Mouse (Mus musculus): ENCODE results near the gene Tmem207. TPM values are rescaled to one million over a fixed set of nuclear protein-coding genes. Genes with fewer than 3 reads are reported as not detected.
"Not testable (repeated sequence)": the region's sequence is repeated elsewhere in the genome, so short reads cannot be mapped to it uniquely, and the experiment has no call there.

Tmem207 gene
- polyA plus RNA-seq, 1 experiment from 2014 or later: not detected

- Histone ChIP-seq H3K27ac (replicated peaks) (peak overlapping the region; percentile 55), H3K27me3 (no peaks in the 10 kb centered on the region), H3K36me3 (no peaks in the 10 kb centered on the region), H3K4me3 (no peak overlapping the region), H3K4me1 (peaks cover 18% of the 10 kb centered on the region), H3K9me3 (no peaks in the 10 kb centered on the region), H3K4me2 (replicated peaks) (peak overlapping the region; percentile 11), H3K9ac (replicated peaks) (no peak overlapping the region)
- WGBS: 22% methylated on average over 10 of the region's 10 CpGs
- ATAC-seq (replicated peaks): peak; percentile 98
These were observed 1.5 kb upstream of the Tmem207 start for GRCm38 (mm10) chr16:26527931-26528666.

DNA sequence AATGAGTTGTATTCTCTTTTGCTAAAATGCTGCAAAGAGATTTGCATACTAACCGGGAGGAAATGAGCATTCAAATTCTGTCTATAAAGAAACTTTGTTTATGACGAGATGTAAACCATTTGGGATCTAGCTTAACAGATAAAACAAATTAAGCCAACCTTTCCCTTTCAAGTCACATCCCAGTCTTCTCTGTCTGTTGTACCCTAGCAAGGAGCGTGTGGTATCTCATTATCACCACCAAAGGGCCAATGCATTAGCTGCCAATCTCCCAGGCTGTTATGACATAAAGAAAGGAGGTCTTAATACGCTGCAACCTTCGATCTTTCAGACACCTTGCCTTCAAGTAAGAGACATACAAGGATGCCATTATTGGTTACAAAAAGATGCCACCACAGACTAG, 737 bp downstream of the Tmem207 start:
- no peaks in the 10 kb centered on the region for H3K9me3 ChIP-seq
- peaks cover 18% of the 10 kb centered on the region for H3K4me1 ChIP-seq
- WGBS: 47% methylated on average over 5 of the region's 5 CpGs
- H3K4me3 ChIP-seq: no peak overlapping the region
- 0 out of 2 replicates have a peak overlapping the region, but pooled peaks have one; percentile 1 for H3K27ac ChIP-seq (replicated peaks)
- H3K36me3 ChIP-seq: no peaks in the 10 kb centered on the region
- no peak overlapping the region for H3K9ac ChIP-seq (replicated peaks)
- H3K27me3 ChIP-seq: no peaks in the 10 kb centered on the region
- no peak for ATAC-seq (replicated peaks)
- no peak overlapping the region for H3K4me2 ChIP-seq (replicated peaks)

GRCm38 (mm10) chr16:26519596-26519995, 7.0 kb downstream of the Tmem207 start:
- no peak for ATAC-seq (replicated peaks)
- no peaks in the 10 kb centered on the region for H3K9me3 ChIP-seq
- H3K27ac ChIP-seq (replicated peaks): no peak overlapping the region
- no peak overlapping the region for H3K4me2 ChIP-seq (replicated peaks)
- H3K36me3 ChIP-seq: no peaks in the 10 kb centered on the region
- WGBS: 63% methylated on average over 2 of the region's 2 CpGs
- H3K27me3 ChIP-seq: no peaks in the 10 kb centered on the region
- H3K4me3 ChIP-seq: no peak overlapping the region
- no peak overlapping the region for H3K9ac ChIP-seq (replicated peaks)
- H3K4me1 ChIP-seq: no peaks in the 10 kb centered on the region

GRCm38 (mm10) chr16:26504961-26505360, 21.6 kb downstream of the Tmem207 start:
- WGBS: 90% methylated on average over 4 of the region's 4 CpGs
- Histone ChIP-seq H3K4me3 (no peak overlapping the region), H3K36me3 (no peaks in the 10 kb centered on the region), H3K27me3 (no peaks in the 10 kb centered on the region), H3K4me2 (replicated peaks) (no peak overlapping the region), H3K9ac (replicated peaks) (no peak overlapping the region), H3K27ac (replicated peaks) (no peak overlapping the region), H3K9me3 (no peaks in the 10 kb centered on the region), H3K4me1 (no peaks in the 10 kb centered on the region)
- no peak for ATAC-seq (replicated peaks)

GRCm38 (mm10) chr16:26500738-26501137, 25.8 kb downstream of the Tmem207 start:
- no peaks in the 10 kb centered on the region for H3K27me3 ChIP-seq
- H3K4me3 ChIP-seq: no peak overlapping the region
- no peaks in the 10 kb centered on the region for H3K9me3 ChIP-seq
- H3K27ac ChIP-seq (replicated peaks): no peak overlapping the region
- no peak for ATAC-seq (replicated peaks)
- H3K4me1 ChIP-seq: no peaks in the 10 kb centered on the region
- 93% methylated on average over 3 of the region's 3 CpGs for WGBS
- H3K9ac ChIP-seq (replicated peaks): no peak overlapping the region
- H3K36me3 ChIP-seq: no peaks in the 10 kb centered on the region
- H3K4me2 ChIP-seq (replicated peaks): no peak overlapping the region

DNA sequence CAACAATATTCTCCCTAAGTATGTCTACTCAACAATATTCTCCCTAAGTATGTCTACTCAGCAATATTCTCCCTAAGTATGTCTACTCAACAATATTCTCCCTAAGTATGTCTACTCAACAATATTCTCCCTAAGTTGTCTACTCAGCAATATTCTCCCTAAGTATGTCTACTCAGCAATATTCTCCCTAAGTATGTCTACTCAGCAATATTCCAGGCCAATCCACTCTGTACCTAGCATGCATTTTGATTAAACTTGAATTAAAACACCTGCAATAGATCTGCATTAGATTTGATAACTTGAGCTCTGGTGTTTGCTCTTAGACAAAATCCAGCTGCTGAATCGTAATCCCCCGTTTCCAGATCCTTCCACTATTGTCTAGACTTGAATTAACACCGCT, 26.9 kb downstream of the Tmem207 start:
- WGBS: 96% methylated on average over 3 of the region's 3 CpGs
- H3K4me2 ChIP-seq (replicated peaks); H3K4me1 ChIP-seq; H3K9me3 ChIP-seq; ATAC-seq (replicated peaks); H3K36me3 ChIP-seq; H3K27ac ChIP-seq (replicated peaks); H3K27me3 ChIP-seq; H3K4me3 ChIP-seq; H3K9ac ChIP-seq (replicated peaks): not testable (repeated sequence)

DNA sequence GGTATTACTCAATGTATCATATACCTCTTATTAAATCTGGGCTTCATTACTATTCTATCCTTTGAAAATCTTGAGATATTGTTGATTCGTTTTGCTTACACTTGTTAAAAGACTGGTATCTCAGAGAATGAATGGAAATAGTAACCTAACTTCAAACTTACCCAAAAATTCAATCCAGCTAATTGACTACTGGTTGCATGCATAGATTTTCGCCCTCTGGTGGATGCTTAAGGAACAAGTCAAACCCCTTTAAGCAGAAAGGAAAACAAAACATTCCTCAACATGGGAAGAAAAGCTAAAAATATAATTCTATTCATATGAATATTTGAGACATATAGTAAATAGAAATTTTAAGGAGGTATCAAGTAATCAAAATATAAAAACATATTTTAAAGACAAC, 30.8 kb downstream of the Tmem207 start:
- no peaks in the 10 kb centered on the region for H3K4me1 ChIP-seq
- WGBS: 18% methylated on average over 2 of the region's 2 CpGs
- H3K4me2 ChIP-seq (replicated peaks): no peak overlapping the region
- H3K4me3 ChIP-seq: no peak overlapping the region
- ATAC-seq (replicated peaks): no peak
- H3K9ac ChIP-seq (replicated peaks): no peak overlapping the region
- no peaks in the 10 kb centered on the region for H3K27me3 ChIP-seq
- no peaks in the 10 kb centered on the region for H3K9me3 ChIP-seq
- no peaks in the 10 kb centered on the region for H3K36me3 ChIP-seq
- H3K27ac ChIP-seq (replicated peaks): no peak overlapping the region

DNA sequence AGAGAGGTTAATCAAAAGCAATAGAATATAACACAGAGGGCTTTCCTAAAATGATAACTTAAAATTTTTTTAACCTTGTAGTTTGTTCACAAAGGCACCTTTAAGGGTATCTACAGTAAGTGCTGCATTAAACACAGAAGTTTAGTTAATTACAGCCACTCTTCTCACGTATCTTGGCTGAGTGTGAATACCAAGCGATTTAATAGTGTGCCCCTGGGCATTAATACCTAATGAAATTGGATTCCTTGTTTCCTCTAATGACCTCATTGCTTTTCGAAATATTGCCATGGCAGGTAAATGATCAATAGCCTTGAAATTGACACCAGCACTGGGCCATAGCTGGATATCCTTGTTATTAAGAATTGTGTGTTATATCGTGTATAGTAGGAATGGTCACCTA, 55.3 kb downstream of the Tmem207 start:
- Histone ChIP-seq H3K9me3 (no peaks in the 10 kb centered on the region), H3K9ac (replicated peaks) (no peak overlapping the region), H3K36me3 (no peaks in the 10 kb centered on the region), H3K4me1 (no peaks in the 10 kb centered on the region), H3K4me2 (replicated peaks) (no peak overlapping the region), H3K27ac (replicated peaks) (no peak overlapping the region), H3K27me3 (no peaks in the 10 kb centered on the region), H3K4me3 (no peak overlapping the region)
- no peak for ATAC-seq (replicated peaks)
- WGBS: 51% methylated on average over 4 of the region's 4 CpGs

DNA sequence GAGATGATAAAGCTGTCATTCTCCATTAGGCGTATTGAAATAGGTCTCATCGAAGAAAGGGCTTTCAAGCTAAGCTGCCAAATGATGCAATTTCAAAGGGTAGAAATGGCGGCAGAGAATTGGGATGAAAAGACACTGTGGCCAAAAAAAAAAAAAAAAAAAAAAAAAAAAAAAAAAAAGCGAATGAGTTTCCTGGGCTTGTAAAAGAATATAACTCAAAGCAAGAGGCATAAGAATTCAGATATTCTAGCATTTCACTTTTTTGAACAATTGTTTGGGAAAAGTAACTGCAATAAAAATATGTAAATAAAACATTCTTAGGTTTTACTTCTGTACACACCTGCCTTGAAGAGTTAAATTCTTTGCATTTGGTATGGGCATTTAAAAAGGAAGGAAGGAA, 60.0 kb downstream of the Tmem207 start:
- Histone ChIP-seq H3K4me3 (no peak overlapping the region), H3K36me3 (no peaks in the 10 kb centered on the region), H3K4me1 (no peaks in the 10 kb centered on the region), H3K4me2 (replicated peaks) (no peak overlapping the region), H3K9ac (replicated peaks) (no peak overlapping the region), H3K9me3 (no peaks in the 10 kb centered on the region), H3K27ac (replicated peaks) (no peak overlapping the region), H3K27me3 (no peaks in the 10 kb centered on the region)
- WGBS: 79% methylated on average over 4 of the region's 4 CpGs
- no peak for ATAC-seq (replicated peaks)

GRCm38 (mm10) chr16:26462835-26463234, 63.7 kb downstream of the Tmem207 start, which contains the start of gene Cldn16:
Cldn16 (plus strand) TSS chr16:26463135.
- Histone ChIP-seq H3K27ac (replicated peaks) (no peak within 1 kb of the TSS), H3K4me3 (no peak within 1 kb of the TSS)
- 79% methylated on average over 7 of the region's 7 CpGs for WGBS

DNA sequence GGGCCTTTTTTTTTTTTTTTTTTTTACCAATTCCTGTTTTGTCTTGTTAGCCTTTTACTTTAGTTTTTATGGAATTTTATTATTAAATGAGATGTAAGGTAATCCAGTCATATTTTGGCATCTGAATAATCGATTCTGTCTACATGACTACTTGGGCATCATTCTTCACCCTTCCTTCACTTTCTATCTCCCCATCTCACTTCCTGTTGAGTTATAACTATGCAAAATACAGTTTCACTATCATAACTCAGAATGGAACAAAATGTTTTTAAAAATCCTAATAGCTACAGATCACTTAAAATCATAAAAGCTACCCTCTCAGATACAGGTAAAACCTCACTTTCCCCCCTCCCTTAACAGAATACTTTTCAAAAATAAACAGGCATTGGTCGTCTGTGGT, 70.4 kb downstream of the Tmem207 start:
- no peak for ATAC-seq (replicated peaks)
- Histone ChIP-seq H3K4me3 (no peak overlapping the region), H3K36me3 (no peaks in the 10 kb centered on the region), H3K27me3 (no peaks in the 10 kb centered on the region), H3K9me3 (no peaks in the 10 kb centered on the region), H3K9ac (replicated peaks) (no peak overlapping the region), H3K27ac (replicated peaks) (no peak overlapping the region), H3K4me2 (replicated peaks) (no peak overlapping the region), H3K4me1 (no peaks in the 10 kb centered on the region)
- 93% methylated on average over 2 of the region's 2 CpGs for WGBS

More at GRCm38 (mm10) chr16:26462835-26463234, 63.7 kb downstream of the Tmem207 start, which contains the start of gene Cldn16:
- no peaks in the 10 kb centered on the region for H3K36me3 ChIP-seq
- ATAC-seq (replicated peaks): no peak
- no peak within 1 kb of the TSS for H3K4me2 ChIP-seq (replicated peaks)
- no peak within 1 kb of the TSS for H3K9ac ChIP-seq (replicated peaks)
- no peaks in the 10 kb centered on the region for H3K27me3 ChIP-seq
- no peaks in the 10 kb centered on the region for H3K9me3 ChIP-seq
- H3K4me1 ChIP-seq: no peaks in the 10 kb centered on the region

GRCm38 (mm10) chr16:26454163-26454562, 72.4 kb downstream of the Tmem207 start:
- no peaks in the 10 kb centered on the region for H3K27me3 ChIP-seq
- 86% methylated on average over 3 of the region's 3 CpGs for WGBS
- H3K4me3 ChIP-seq: no peak overlapping the region
- H3K27ac ChIP-seq (replicated peaks): no peak overlapping the region
- no peak for ATAC-seq (replicated peaks)
- H3K4me1 ChIP-seq: no peaks in the 10 kb centered on the region
- no peak overlapping the region for H3K4me2 ChIP-seq (replicated peaks)
- no peaks in the 10 kb centered on the region for H3K36me3 ChIP-seq
- H3K9ac ChIP-seq (replicated peaks): no peak overlapping the region
- H3K9me3 ChIP-seq: no peaks in the 10 kb centered on the region
